Mouse (Mus musculus): ENCODE results near the gene Serpina16. TPM values are rescaled to one million over a fixed set of nuclear protein-coding genes. Genes with fewer than 3 reads are reported as not detected.

The Serpina16 gene
- polyA plus RNA-seq, 1 experiment from 2014 or later, result not detected

- peak overlapping the region; percentile 86 for H3K27ac ChIP-seq (ENCODE audit: low read depth)
- no peaks in the 10 kb centered on the region for H3K36me3 ChIP-seq (replicated peaks; ENCODE audit: insufficient read depth, low read length)
- no peaks in the 10 kb centered on the region for H3K9me3 ChIP-seq (ENCODE audit: low read length)
- H3K9ac ChIP-seq (replicated peaks), result no peak overlapping the region
- no peak overlapping the region for H3K4me3 ChIP-seq (ENCODE audit: low read depth, low read length)
- ATAC-seq (peak; percentile 87), DNase-seq (no peak)
- 0 out of 2 replicates have a peak, but pooled peaks cover 3% of the 10 kb centered on the region for H3K4me1 ChIP-seq (ENCODE audit: insufficient read depth)
- 41% methylated on average over 2 of the region's 2 CpGs for WGBS (ENCODE audit: insufficient replicate concordance)
- H3K27me3 ChIP-seq (ENCODE audit: insufficient read depth, low read length), result no peaks in the 10 kb centered on the region
- TF ChIP-seq EP300 (IDR thresholded peaks at IDR 0.05; ENCODE audit: low read depth) (no peak; the same call in 1 of the 2 replicates), CTCF (IDR thresholded peaks at IDR 0.05; ENCODE audit: low read depth) (no peak)
- no peak overlapping the region for H3K4me2 ChIP-seq (ENCODE audit: low read depth, low read length)
These were observed 40.1 kb downstream of the Serpina16 start for GRCm38 (mm10) chr12:103635846-103636245.

- 61% methylated on average over 2 of the region's 2 CpGs for WGBS (ENCODE audit: insufficient replicate concordance)
- no peak overlapping the region for H3K27ac ChIP-seq (ENCODE audit: low read depth)
- H3K4me3 ChIP-seq (ENCODE audit: low read depth, low read length), result no peak overlapping the region
- 0 out of 2 replicates have a peak, but pooled peaks cover 3% of the 10 kb centered on the region for H3K4me1 ChIP-seq (ENCODE audit: insufficient read depth)
- DNase-seq (no peak), ATAC-seq (no peak)
- no peaks in the 10 kb centered on the region for H3K36me3 ChIP-seq (replicated peaks; ENCODE audit: insufficient read depth, low read length)
- no peak for TF ChIP-seq EP300 (IDR thresholded peaks at IDR 0.05; ENCODE audit: low read depth)
- no peak for TF ChIP-seq CTCF (IDR thresholded peaks at IDR 0.05; ENCODE audit: low read depth)
- no peaks in the 10 kb centered on the region for H3K9me3 ChIP-seq (ENCODE audit: low read length)
- H3K4me2 ChIP-seq (ENCODE audit: low read depth, low read length), result no peak overlapping the region
- H3K27me3 ChIP-seq (ENCODE audit: insufficient read depth, low read length), result no peaks in the 10 kb centered on the region
- no peak overlapping the region for H3K9ac ChIP-seq (replicated peaks)
These were observed 41.5 kb downstream of the Serpina16 start for GRCm38 (mm10) chr12:103634430-103634829.

- WGBS (ENCODE audit: insufficient replicate concordance), result 37% methylated on average over 3 of the region's 3 CpGs
- Histone ChIP-seq H3K4me2 (ENCODE audit: low read depth, low read length) (peak within 1 kb of the TSS; percentile 72), H3K27me3 (ENCODE audit: insufficient read depth, low read length) (no peaks in the 10 kb centered on the region), H3K36me3 (replicated peaks; ENCODE audit: insufficient read depth, low read length) (no peaks in the 10 kb centered on the region), H3K27ac (ENCODE audit: low read depth) (peak within 1 kb of the TSS; percentile 86), H3K9me3 (ENCODE audit: low read length) (no peaks in the 10 kb centered on the region), H3K4me1 (ENCODE audit: insufficient read depth) (0 out of 2 replicates have a peak, but pooled peaks cover 3% of the 10 kb centered on the region), H3K9ac (replicated peaks) (peak within 1 kb of the TSS; percentile 63), H3K4me3 (ENCODE audit: low read depth, low read length) (peak within 1 kb of the TSS; percentile 51)
- ATAC-seq, result peak; percentile 76
- TF ChIP-seq EP300 (IDR thresholded peaks at IDR 0.05; ENCODE audit: low read depth) (0 out of 2 replicates have a peak, but pooled peaks have one; percentile 34), CTCF (IDR thresholded peaks at IDR 0.05; ENCODE audit: low read depth) (no peak)
- peak; percentile 44 for DNase-seq
These were observed 44.7 kb downstream of the Serpina16 start, which contains the start of gene Serpina10 for GRCm38 (mm10) chr12:103631203-103631612. TSS of gene Serpina10 (minus strand) at chr12:103631444.

Other genes with a start within 250 kb of the Serpina16 start
- 37.2 and 44.0 TPM in 2 replicates for gene Ifi27, start 241.9 kb downstream of the Serpina16 start, polyA plus RNA-seq (2015; fragmentation: Nextera tagmentation; extraction: Ambion mirVana)
- gene Ifi27l2a, start 232.5 kb downstream of the Serpina16 start, polyA plus RNA-seq (2015; fragmentation: Nextera tagmentation; extraction: Ambion mirVana), result 46.6 and 49.7 TPM in 2 replicates
- not detected in 2 replicates for gene Ifi27l2b, start 218.9 kb downstream of the Serpina16 start, polyA plus RNA-seq (2015; fragmentation: Nextera tagmentation; extraction: Ambion mirVana)
- 1.0 and 1.1 TPM in 2 replicates for gene Ppp4r4, start 143.9 kb downstream of the Serpina16 start, polyA plus RNA-seq (2015; fragmentation: Nextera tagmentation; extraction: Ambion mirVana)
- gene Serpina10, start 44.7 kb downstream of the Serpina16 start, polyA plus RNA-seq (2015; fragmentation: Nextera tagmentation; extraction: Ambion mirVana), result 46.3 and 47.6 TPM in 2 replicates
- 5.8 and 10.0 TPM in 2 replicates for gene Serpina6, start 18.9 kb downstream of the Serpina16 start, polyA plus RNA-seq (2015; fragmentation: Nextera tagmentation; extraction: Ambion mirVana)
- gene Serpina1f, start 19.4 kb upstream of the Serpina16 start, polyA plus RNA-seq (2015; fragmentation: Nextera tagmentation; extraction: Ambion mirVana), result not detected in 2 replicates
- 2,720 and 2,731 TPM in 2 replicates for gene Serpina1d, start 97.5 kb upstream of the Serpina16 start, polyA plus RNA-seq (2015; fragmentation: Nextera tagmentation; extraction: Ambion mirVana)
- 3,088 and 3,105 TPM in 2 replicates for gene Serpina1b, start 154.2 kb upstream of the Serpina16 start, polyA plus RNA-seq (2015; fragmentation: Nextera tagmentation; extraction: Ambion mirVana)
- 2,837 and 2,905 TPM in 2 replicates for gene Serpina1a, start 187.4 kb upstream of the Serpina16 start, polyA plus RNA-seq (2015; fragmentation: Nextera tagmentation; extraction: Ambion mirVana)
- 1,386 and 1,402 TPM in 2 replicates for gene Serpina1c, start 228.7 kb upstream of the Serpina16 start, polyA plus RNA-seq (2015; fragmentation: Nextera tagmentation; extraction: Ambion mirVana)